Mouse (Mus musculus) limb, embryonic 10.5 days (tissue): ENCODE measurements at regions not wholly inside any gene's neighbourhood (a gene's known extent, or its start where the extent isn't known, plus 50 kb on each side); places are given as distances from the start of the nearest gene placed in this dataset.
A peak's percentile ranks its signal among the peaks of the same experiment; 100 is the strongest.

Experiments used
- DNase-seq: peaks from one replicate; pipeline ENCODE4 v3.0.0-alpha.2; 2017; ENCODE audit warnings: low spot score
- H3K27ac ChIP-seq: fragments of 300-500 bp; sonication (generic); 2 replicates; pipeline ENCODE4 v1.5.1; 2016; ENCODE audit warnings: mild to moderate bottlenecking
- H3K27me3 ChIP-seq: fragments of 300-500 bp; sonication (generic); 2 replicates; pipeline ENCODE4 v1.6.1; 2016; ENCODE audit warnings: low read depth, mild to moderate bottlenecking; ENCODE audit not compliant: poor library complexity, severe bottlenecking
- H3K36me3 ChIP-seq: fragments of 300-500 bp; sonication (generic); 2 replicates; pipeline ENCODE4 v1.6.1; 2016; ENCODE audit warnings: mild to moderate bottlenecking, moderate library complexity
- H3K4me1 ChIP-seq: fragments of 300-500 bp; sonication (generic); 2 replicates; pipeline ENCODE4 v1.6.1; 2016
- H3K4me3 ChIP-seq: fragments of 300-500 bp; sonication (generic); 2 replicates; pipeline ENCODE4 v1.5.1; 2016; ENCODE audit warnings: mild to moderate bottlenecking, moderate library complexity
- H3K9me3 ChIP-seq: fragments of 300-500 bp; sonication (generic); replicated peaks from 2 replicates; pipeline ENCODE4 v1.6.1; 2016; ENCODE audit warnings: mild to moderate bottlenecking
- WGBS: fragments of 180-500 bp; shearing (Covaris S2); methylation state at CpG from one replicate; pipeline ENCODE4 v1.1.7; 2016; 5-methylcytosine and 5-hydroxymethylcytosine counted together

- Histone ChIP-seq H3K4me3 (no peak overlapping the region), H3K4me1 (no peaks in the 10 kb centered on the region), H3K9me3 (no peaks in the 10 kb centered on the region), H3K27me3 (peaks cover 34% of the 10 kb centered on the region; the same call in 1 of the 2 replicates), H3K36me3 (no peaks in the 10 kb centered on the region), H3K27ac (no peak overlapping the region)
- WGBS, result 31% methylated on average over 2 of the region's 2 CpGs
- DNase-seq, result no peak
Observed at GRCm38 (mm10) chr17:51525219-51525618, 307.9 kb downstream of the Satb1 start.

- no peak for DNase-seq
Observed at GRCm38 (mm10) chr17:51511917-51512316, 321.2 kb downstream of the Satb1 start.

GRCm38 (mm10) chr17:51500751-51501150, 321.6 kb upstream of the Tbc1d5 start:
- no peak overlapping the region for H3K4me3 ChIP-seq
- no peak overlapping the region for H3K27ac ChIP-seq
- no peak for DNase-seq
- no peaks in the 10 kb centered on the region for H3K9me3 ChIP-seq
- no peaks in the 10 kb centered on the region for H3K4me1 ChIP-seq
- H3K36me3 ChIP-seq, result no peaks in the 10 kb centered on the region
- H3K27me3 ChIP-seq, result peaks cover 53% of the 10 kb centered on the region
- 91% methylated on average over 10 of the region's 10 CpGs for WGBS

More at GRCm38 (mm10) chr17:51511917-51512316, 321.2 kb downstream of the Satb1 start:
- Histone ChIP-seq H3K4me3 (no peak overlapping the region), H3K27me3 (peaks cover 17% of the 10 kb centered on the region), H3K36me3 (no peaks in the 10 kb centered on the region), H3K4me1 (no peaks in the 10 kb centered on the region), H3K27ac (no peak overlapping the region), H3K9me3 (no peaks in the 10 kb centered on the region)
- WGBS, result 57% methylated on average over 2 of the region's 2 CpGs

- WGBS, result 82% methylated on average over 2 of the region's 2 CpGs
- Histone ChIP-seq H3K27me3 (peaks cover 64% of the 10 kb centered on the region), H3K9me3 (no peaks in the 10 kb centered on the region), H3K27ac (no peak overlapping the region), H3K4me1 (no peaks in the 10 kb centered on the region), H3K4me3 (no peak overlapping the region), H3K36me3 (no peaks in the 10 kb centered on the region)
- DNase-seq, result no peak
Observed at GRCm38 (mm10) chr17:51499541-51499940, 320.4 kb upstream of the Tbc1d5 start.

- Histone ChIP-seq H3K27ac (no peak overlapping the region), H3K4me1 (no peaks in the 10 kb centered on the region), H3K36me3 (no peaks in the 10 kb centered on the region), H3K9me3 (no peaks in the 10 kb centered on the region), H3K27me3 (peaks cover 77% of the 10 kb centered on the region), H3K4me3 (no peak overlapping the region)
- no peak for DNase-seq
- WGBS, result 53% methylated on average over 2 of the region's 2 CpGs
Observed at GRCm38 (mm10) chr17:51495038-51495437, 315.9 kb upstream of the Tbc1d5 start.

- DNase-seq, result no peak
- Histone ChIP-seq H3K27me3 (peaks cover 54% of the 10 kb centered on the region), H3K9me3 (no peaks in the 10 kb centered on the region), H3K36me3 (no peaks in the 10 kb centered on the region), H3K4me1 (peaks cover 28% of the 10 kb centered on the region), H3K27ac (no peak overlapping the region), H3K4me3 (no peak overlapping the region)
- WGBS, result 34% methylated on average over 3 of the region's 3 CpGs
Observed at GRCm38 (mm10) chr17:51489386-51489785, 310.2 kb upstream of the Tbc1d5 start.

GRCm38 (mm10) chr17:51487918-51488445, 308.8 kb upstream of the Tbc1d5 start:
- Histone ChIP-seq H3K27me3 (peaks cover 53% of the 10 kb centered on the region), H3K9me3 (no peaks in the 10 kb centered on the region), H3K4me3 (no peak overlapping the region), H3K27ac (no peak overlapping the region), H3K4me1 (peaks cover 28% of the 10 kb centered on the region), H3K36me3 (no peaks in the 10 kb centered on the region)
- DNase-seq, result peak; percentile 43
- WGBS, result 45% methylated on average over 3 of the region's 3 CpGs

- Histone ChIP-seq H3K27ac (no peak overlapping the region), H3K27me3 (peaks cover 14% of the 10 kb centered on the region; the same call in 1 of the 2 replicates), H3K4me3 (no peak overlapping the region), H3K4me1 (no peaks in the 10 kb centered on the region), H3K36me3 (no peaks in the 10 kb centered on the region), H3K9me3 (no peaks in the 10 kb centered on the region; the same call in 1 of the 2 replicates)
- 81% methylated on average over 7 of the region's 7 CpGs for WGBS
- peak; percentile 33 for DNase-seq
Observed at GRCm38 (mm10) chr17:51477810-51478209, 298.7 kb upstream of the Tbc1d5 start.

GRCm38 (mm10) chr17:51477404-51477803, 298.3 kb upstream of the Tbc1d5 start:
- Histone ChIP-seq H3K27me3 (peaks cover 14% of the 10 kb centered on the region; the same call in 1 of the 2 replicates), H3K4me1 (no peaks in the 10 kb centered on the region), H3K4me3 (no peak overlapping the region), H3K9me3 (no peaks in the 10 kb centered on the region; the same call in 1 of the 2 replicates), H3K27ac (no peak overlapping the region), H3K36me3 (no peaks in the 10 kb centered on the region)
- DNase-seq, result no peak
- WGBS, result 91% methylated on average over 8 of the region's 8 CpGs

GRCm38 (mm10) chr17:51462137-51462880, 283.2 kb upstream of the Tbc1d5 start:
- H3K27ac ChIP-seq, result no peak overlapping the region
- H3K9me3 ChIP-seq, result no peaks in the 10 kb centered on the region
- 58% methylated on average over 5 of the region's 5 CpGs for WGBS
- no peaks in the 10 kb centered on the region for H3K36me3 ChIP-seq
- H3K27me3 ChIP-seq, result no peaks in the 10 kb centered on the region; the same call in 1 of the 2 replicates
- no peak overlapping the region for H3K4me3 ChIP-seq
- peaks cover 8% of the 10 kb centered on the region; the same call in 1 of the 2 replicates for H3K4me1 ChIP-seq
- no peak for DNase-seq

- no peaks in the 10 kb centered on the region for H3K36me3 ChIP-seq
- H3K27ac ChIP-seq, result no peak overlapping the region
- WGBS, result 68% methylated on average over 14 of the region's 14 CpGs
- no peak overlapping the region for H3K4me3 ChIP-seq
- no peak for DNase-seq
- H3K9me3 ChIP-seq, result no peaks in the 10 kb centered on the region
- no peaks in the 10 kb centered on the region; the same call in 1 of the 2 replicates for H3K27me3 ChIP-seq
- H3K4me1 ChIP-seq, result peaks cover 8% of the 10 kb centered on the region; the same call in 1 of the 2 replicates
Observed at GRCm38 (mm10) chr17:51461248-51461647, 282.1 kb upstream of the Tbc1d5 start.

- no peak for DNase-seq
- Histone ChIP-seq H3K9me3 (no peaks in the 10 kb centered on the region), H3K27ac (no peak overlapping the region), H3K27me3 (no peaks in the 10 kb centered on the region; the same call in 1 of the 2 replicates), H3K36me3 (no peaks in the 10 kb centered on the region), H3K4me3 (no peak overlapping the region), H3K4me1 (peaks cover 8% of the 10 kb centered on the region; the same call in 1 of the 2 replicates)
- 97% methylated on average over 1 of the region's 1 CpGs for WGBS
Observed at GRCm38 (mm10) chr17:51459119-51459518, 280.0 kb upstream of the Tbc1d5 start.

- H3K4me1 ChIP-seq, result no peaks in the 10 kb centered on the region
- no peak overlapping the region for H3K27ac ChIP-seq
- 91% methylated on average over 6 of the region's 6 CpGs for WGBS
- no peak for DNase-seq
- no peak overlapping the region for H3K4me3 ChIP-seq
- no peaks in the 10 kb centered on the region for H3K36me3 ChIP-seq
- no peaks in the 10 kb centered on the region for H3K9me3 ChIP-seq
- no peaks in the 10 kb centered on the region for H3K27me3 ChIP-seq
Observed at GRCm38 (mm10) chr17:51415746-51416145, 236.6 kb upstream of the Tbc1d5 start.
